Comparison of ENCODE assay signal across 8 mouse cellular contexts in genomic region chr19:38397004-38397403, GRCm38 (mm10). TPM values are rescaled to one million over a fixed set of nuclear protein-coding genes. Genes with fewer than 3 reads are reported as not detected.
DNase-seq lines count a peak whose midpoint lies in the region; ATAC-seq lines count a peak whose summit lies in the region.

No protein-coding gene starts in this region.

- 30% methylated on average over 6 of the region's 6 CpGs for WGBS in hindbrain, embryonic 10.5 days
- 21% methylated on average over 6 of the region's 6 CpGs for WGBS in hindbrain, embryonic 16.5 days
- WGBS in intestine, embryonic 16.5 days, result 51% methylated on average over 6 of the region's 6 CpGs

- no peaks in the 10 kb centered on the region for H3K27me3 ChIP-seq in hindbrain, embryonic 10.5 days (ENCODE audit: insufficient read depth, poor library complexity, severe bottlenecking)
- no peaks in the 10 kb centered on the region for H3K27me3 ChIP-seq in hindbrain, embryonic 16.5 days (replicated peaks; ENCODE audit: control insufficient read depth, insufficient read depth, low read length)
- no peaks in the 10 kb centered on the region for H3K27me3 ChIP-seq in intestine, embryonic 16.5 days (replicated peaks; ENCODE audit: control insufficient read depth, insufficient read depth, low read length)

- no peak overlapping the region for H3K27ac ChIP-seq in hindbrain, embryonic 10.5 days
- H3K27ac ChIP-seq in hindbrain, embryonic 16.5 days (ENCODE audit: low read depth, low read length), result no peak overlapping the region
- H3K27ac ChIP-seq in intestine, embryonic 16.5 days (ENCODE audit: low read length), result no peak overlapping the region

- H3K9ac ChIP-seq in hindbrain, embryonic 16.5 days (ENCODE audit: low read depth, low read length), result no peak overlapping the region
- H3K9ac ChIP-seq in intestine, embryonic 16.5 days (ENCODE audit: low read depth, low read length), result no peak overlapping the region

- peaks cover 21% of the 10 kb centered on the region for H3K4me1 ChIP-seq in hindbrain, embryonic 10.5 days (replicated peaks)
- no peaks in the 10 kb centered on the region for H3K4me1 ChIP-seq in hindbrain, embryonic 16.5 days (ENCODE audit: control insufficient read depth, insufficient read depth, low read depth, low read length)
- peaks cover 7% of the 10 kb centered on the region; the same call in 1 of the 2 replicates for H3K4me1 ChIP-seq in intestine, embryonic 16.5 days (ENCODE audit: control insufficient read depth, insufficient read depth, low read length)

- no peak overlapping the region for H3K4me2 ChIP-seq in hindbrain, embryonic 16.5 days (ENCODE audit: low read length)
- peak overlapping the region; percentile 94 for H3K4me2 ChIP-seq in intestine, embryonic 16.5 days (ENCODE audit: low read depth, low read length)

- peaks cover 15% of the 10 kb centered on the region for H3K36me3 ChIP-seq in hindbrain, embryonic 10.5 days
- no peaks in the 10 kb centered on the region for H3K36me3 ChIP-seq in hindbrain, embryonic 16.5 days (ENCODE audit: control insufficient read depth, insufficient read depth, low read length)
- no peaks in the 10 kb centered on the region for H3K36me3 ChIP-seq in intestine, embryonic 16.5 days (ENCODE audit: control insufficient read depth, insufficient read depth, low read length)

- no peaks in the 10 kb centered on the region for H3K9me3 ChIP-seq in hindbrain, embryonic 10.5 days
- no peaks in the 10 kb centered on the region for H3K9me3 ChIP-seq in hindbrain, embryonic 16.5 days (ENCODE audit: control insufficient read depth, low read length)
- H3K9me3 ChIP-seq in intestine, embryonic 16.5 days (ENCODE audit: control insufficient read depth, low read length), result no peaks in the 10 kb centered on the region

- peak overlapping the region; percentile 84 for H3K4me3 ChIP-seq in hindbrain, embryonic 10.5 days
- H3K4me3 ChIP-seq in hindbrain, embryonic 16.5 days (ENCODE audit: low read length), result no peak overlapping the region
- H3K4me3 ChIP-seq in intestine, embryonic 16.5 days (ENCODE audit: low read length), result peak overlapping the region; percentile 71

- ATAC-seq in hindbrain, embryonic 16.5 days, result no peak
- ATAC-seq in intestine, embryonic 16.5 days, result no peak
- no peak for ATAC-seq in monocyte, adult 5-6 weeks (replicated peaks; ENCODE audit: insufficient number of reproducible peaks, low FRiP score, low TSS enrichment, poor library complexity, severe bottlenecking)

- peak; percentile 5 for DNase-seq in hindbrain, embryonic 10.5 days (ENCODE audit: low spot score)
- peak; percentile 3 for DNase-seq in embryo, embryonic 11 days
- peak; percentile 14 for DNase-seq in neural tube, embryonic 10.5 days (ENCODE audit: extremely low spot score, low spot score)
- no peak for DNase-seq in right cerebral cortex, adult 18-20 months
- DNase-seq in urinary bladder, postnatal 14 days (ENCODE audit: low spot score), result no peak

RNA-seq across cellular contexts. Expression of gene Slc35g1, which starts 1.2 kb away (rescaled TPM):
- polyA plus RNA-seq in hindbrain, embryonic 10.5 days (2016; fragmentation: Nextera tagmentation; extraction: Ambion mirVana), result 5.3 and 7.7 TPM in 2 replicates
- polyA plus RNA-seq in hindbrain, embryonic 16.5 days (2015; fragmentation: Nextera tagmentation; extraction: Ambion mirVana), result 0.99 and 1.3 TPM in 2 replicates
- 7.0 and 7.1 TPM in 2 replicates for polyA plus RNA-seq in intestine, embryonic 16.5 days (2015; fragmentation: Nextera tagmentation; extraction: Ambion mirVana)
- 2.3 to 3.0 TPM (median 2.8 TPM) in 3 replicates for total RNA-seq in monocyte, adult 5-6 weeks (2017)

Comparison
In these comparisons a context has a peak if more than half of its experiments do, and no peak if none do; other contexts are left out.
1. DNase-seq: peak in hindbrain, embryonic 10.5 days (single experiment), embryo, embryonic 11 days (single experiment) and neural tube, embryonic 10.5 days (single experiment); none in right cerebral cortex, adult 18-20 months (single experiment) and urinary bladder, postnatal 14 days (single experiment).